Mouse (Mus musculus) activated CD4-positive, CD25-positive, alpha-beta regulatory T cell, adult 4 months (primary cell): Measurements from ENCODE around the gene Exoc3l4. TPM values are rescaled to one million over a fixed set of nuclear protein-coding genes. Genes with fewer than 3 reads are reported as not detected.

Experiments used
- ATAC-seq: one replicate; pipeline ENCODE4 v1.8.0; 2017
- polyA plus RNA-seq, 2 experiments: library from polyadenylated mRNA; unstranded; fragments of 100-300 nt; shearing (Covaris generic); gene quantifications; one replicate each; pipeline ENCODE4 v1.2.1; 2017

Gene Exoc3l4
- polyA plus RNA-seq, 2 experiments from 2014 or later = not detected

GRCm38 (mm10) chr12:111454021-111454420, 37.2 kb downstream of the Exoc3l4 start:
- no peak for ATAC-seq

DNA sequence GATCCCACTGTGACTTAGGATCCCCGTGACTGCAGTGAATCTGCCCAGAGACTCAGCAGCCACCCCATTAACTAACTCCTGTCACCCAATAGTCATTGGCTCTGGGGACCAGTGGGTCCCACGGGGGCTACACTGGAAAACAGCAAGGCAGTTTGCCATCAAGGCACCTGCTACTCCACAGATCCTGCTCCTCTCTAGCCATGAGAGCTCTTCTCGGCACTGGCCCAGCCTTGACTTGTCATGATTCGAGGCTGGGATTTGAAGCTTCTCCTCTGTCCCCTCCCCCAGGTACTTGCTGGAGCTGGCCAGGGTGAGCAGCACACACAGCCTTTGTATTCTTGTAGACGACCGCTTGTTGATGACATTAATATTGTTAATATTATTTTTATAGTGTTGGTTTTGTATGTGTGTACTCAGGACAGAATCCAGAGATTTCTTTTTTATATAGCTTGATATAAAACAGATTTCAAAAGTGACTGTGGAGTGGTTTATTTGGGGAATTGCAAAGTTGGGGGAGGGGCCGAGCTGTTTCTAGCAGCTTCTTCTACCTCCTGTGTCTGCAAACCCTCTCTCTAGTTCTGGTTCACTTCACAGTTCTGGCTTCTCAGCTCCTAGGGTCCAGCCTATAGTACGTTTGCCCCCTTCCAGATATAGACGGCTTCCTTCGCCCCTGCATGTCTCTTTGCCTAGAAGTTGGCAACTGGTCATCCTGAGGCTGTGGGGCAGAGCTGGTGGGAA, 37.9 kb downstream of the Exoc3l4 start:
- no peak for ATAC-seq

DNA sequence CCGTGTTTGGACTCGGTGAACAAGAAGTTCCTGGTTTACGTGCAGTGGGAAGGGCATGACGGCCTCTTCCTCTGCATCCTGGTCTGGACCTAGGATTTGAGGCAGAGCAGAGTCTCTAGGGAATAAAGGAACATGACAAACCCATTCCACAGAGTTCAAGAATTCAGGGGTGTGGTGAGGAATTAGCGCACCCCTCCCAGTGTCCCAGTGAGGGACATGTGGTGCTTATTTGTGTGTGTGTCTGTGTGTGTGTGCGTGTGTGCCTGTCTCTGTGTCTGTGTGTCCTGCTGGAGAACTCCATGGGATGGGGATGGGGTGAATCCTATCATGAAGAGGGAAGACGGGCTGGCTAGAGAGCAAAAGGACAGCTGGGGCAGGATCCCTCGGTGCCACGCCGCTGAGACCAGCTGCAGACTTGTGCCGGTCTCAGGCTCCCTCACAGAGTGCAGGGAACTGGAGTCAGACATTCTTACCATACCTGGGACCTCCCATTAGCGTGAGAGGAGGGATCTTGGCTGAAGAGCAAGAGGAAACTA, 38.6 kb downstream of the Exoc3l4 start:
- ATAC-seq = no peak

DNA sequence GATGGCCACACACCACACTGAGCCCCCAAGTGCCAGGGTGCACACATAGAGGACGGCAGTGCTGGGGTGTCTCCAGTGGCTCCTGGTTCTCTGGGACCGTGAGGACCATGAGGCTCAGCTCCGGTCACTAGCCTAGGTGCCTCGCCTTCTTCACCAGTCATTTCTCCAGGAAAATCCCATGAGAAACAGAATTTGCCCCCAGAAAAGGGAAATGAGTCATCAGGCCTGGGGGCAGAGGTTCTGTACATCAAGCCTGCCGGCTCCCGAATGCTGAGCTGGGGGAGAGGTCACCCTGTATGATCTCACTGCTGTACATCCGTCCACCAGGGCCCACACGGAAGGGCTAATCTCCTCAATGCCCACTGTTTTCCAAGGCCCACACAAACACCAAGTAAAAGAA, 39.0 kb downstream of the Exoc3l4 start:
- no peak for ATAC-seq

DNA sequence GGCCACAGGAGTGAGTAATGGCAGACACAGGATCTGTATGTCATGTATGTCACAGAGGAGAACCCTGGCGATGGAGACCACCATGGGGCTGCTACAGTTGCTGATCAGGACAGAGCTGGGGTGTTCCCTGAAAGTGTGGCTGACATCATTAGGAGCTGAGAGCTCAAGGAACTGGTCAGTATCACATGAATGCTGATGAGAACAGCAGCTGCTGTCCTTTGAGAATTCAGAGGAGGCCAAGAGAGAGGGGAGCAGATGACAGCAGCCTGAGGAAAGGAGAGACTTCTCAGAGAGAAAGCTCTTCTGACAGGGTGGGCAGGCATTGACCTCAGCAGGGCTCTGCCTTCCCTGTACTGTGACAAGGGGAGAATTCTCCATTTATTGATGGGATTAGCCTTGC, 40.9 kb downstream of the Exoc3l4 start:
- ATAC-seq = no peak

DNA sequence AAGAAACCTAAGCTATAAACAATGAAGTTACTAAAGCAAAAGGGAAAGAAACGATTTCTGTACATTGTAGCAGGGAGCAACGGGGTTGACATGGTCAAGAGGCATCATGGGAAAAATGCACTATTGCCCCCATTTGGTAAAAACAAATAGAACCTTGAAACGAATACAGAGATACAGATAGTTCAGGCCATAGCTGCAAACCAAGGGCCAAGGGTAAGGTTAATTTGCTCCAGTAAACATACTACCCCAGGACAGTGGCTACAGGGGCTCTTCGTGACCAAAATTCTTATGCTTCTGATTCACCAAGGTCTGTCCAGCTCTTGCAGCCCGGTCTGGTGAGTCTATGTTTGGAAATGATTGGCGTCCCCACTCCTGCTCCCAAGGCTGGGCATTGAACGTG, 46.8 kb downstream of the Exoc3l4 start:
- ATAC-seq = no peak

DNA sequence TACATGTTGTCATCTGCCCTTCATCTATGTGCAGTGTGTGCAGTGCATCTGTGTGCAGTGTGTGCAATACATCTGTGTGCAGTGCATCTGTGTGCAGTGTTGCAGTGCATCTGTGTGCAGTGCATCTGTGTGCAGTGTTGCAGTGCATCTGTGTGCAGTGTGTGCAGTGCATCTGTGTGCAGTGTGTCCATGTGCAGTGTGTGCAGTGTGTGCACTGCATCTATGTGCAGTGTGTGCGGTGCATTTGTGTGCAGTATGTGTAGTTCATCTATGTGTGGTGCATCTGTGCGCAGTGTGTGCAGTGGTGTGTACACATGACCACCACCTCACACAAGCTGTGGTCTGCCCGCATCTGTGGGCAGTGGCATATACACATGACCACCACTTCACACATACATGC, 49.6 kb downstream of the Exoc3l4 start:
- ATAC-seq = no peak

- ATAC-seq = no peak
Measured at GRCm38 (mm10) chr12:111468206-111468605, 51.4 kb downstream of the Exoc3l4 start.

GRCm38 (mm10) chr12:111469507-111469906, 52.7 kb downstream of the Exoc3l4 start:
- ATAC-seq = no peak

GRCm38 (mm10) chr12:111471119-111471518, 54.3 kb downstream of the Exoc3l4 start:
- ATAC-seq = no peak

DNA sequence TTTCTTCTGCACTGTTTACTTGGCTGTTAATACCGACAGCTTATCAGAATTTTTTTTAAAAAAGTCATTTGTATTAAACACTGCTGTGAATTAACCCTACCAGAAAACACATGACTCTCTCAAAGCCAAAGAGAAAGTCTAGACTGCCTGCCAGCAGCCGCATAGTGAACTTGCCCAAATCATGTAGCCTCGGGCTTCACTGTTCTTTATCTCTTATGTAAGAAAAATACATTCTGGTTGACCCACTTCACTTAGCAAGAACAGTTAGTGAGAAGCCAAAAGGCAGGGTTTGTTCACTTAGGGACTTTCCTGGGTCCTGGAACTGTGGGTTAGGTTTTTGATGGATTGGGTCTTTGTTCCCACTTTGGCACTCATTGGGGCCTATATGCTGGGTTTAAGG, 54.9 kb downstream of the Exoc3l4 start:
- ATAC-seq = no peak

DNA sequence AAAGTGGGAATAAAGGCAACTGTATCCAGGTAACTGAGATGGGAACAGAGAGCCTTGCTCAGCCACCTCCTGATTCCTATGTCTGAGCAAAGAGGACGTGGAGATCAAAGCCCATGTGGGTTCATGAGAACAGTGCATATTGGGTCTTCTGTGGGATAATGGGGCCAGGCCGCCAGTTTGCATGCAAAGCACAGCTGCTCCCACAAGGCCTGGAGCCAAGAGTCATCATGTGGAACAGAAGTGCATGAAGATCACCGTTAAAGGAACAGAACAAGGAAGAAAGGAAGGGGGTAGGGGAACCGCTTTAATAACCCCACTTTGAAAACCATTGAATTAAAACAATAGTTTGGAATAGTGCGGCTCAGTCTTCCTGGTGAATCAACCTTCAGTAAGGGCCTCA, 56.1 kb downstream of the Exoc3l4 start:
- no peak for ATAC-seq

GRCm38 (mm10) chr12:111474384-111474783, 57.6 kb downstream of the Exoc3l4 start:
- no peak for ATAC-seq

DNA sequence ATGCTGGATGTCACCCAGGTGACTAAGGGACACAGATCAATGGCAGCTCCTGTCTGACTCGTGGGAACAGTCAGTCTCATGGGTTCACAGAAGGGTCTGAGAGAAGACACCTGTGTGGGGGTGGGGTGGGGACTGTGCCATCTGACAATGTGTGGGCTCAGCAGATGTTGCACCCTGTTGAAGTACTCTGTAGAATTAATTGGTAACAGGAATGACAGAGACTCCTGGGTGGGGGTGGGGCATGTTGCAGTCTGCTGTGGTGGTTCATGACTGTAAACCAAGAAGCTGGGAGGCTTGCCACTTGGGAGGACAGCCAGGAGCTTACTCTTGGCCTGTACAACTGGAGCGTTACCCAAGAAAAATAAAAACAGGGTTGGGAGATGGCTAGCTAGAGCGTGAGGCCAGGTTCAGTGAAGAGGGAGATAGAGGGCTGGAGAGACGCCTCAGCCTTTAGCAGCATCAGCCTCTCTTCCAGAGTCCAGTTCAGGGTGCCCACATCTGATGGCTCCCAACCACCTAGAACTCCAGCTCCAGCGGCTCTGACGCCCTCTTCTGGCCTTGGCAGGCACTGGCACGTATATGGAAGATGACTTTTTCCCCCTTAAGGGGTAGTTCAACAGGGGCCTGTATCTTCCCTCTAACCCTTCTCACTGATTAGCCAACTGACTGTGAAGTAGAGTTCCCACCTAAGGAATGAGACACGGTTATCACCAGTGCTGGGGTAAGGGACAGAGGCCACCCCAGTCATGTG, 58.3 kb downstream of the Exoc3l4 start:
- no peak for ATAC-seq

DNA sequence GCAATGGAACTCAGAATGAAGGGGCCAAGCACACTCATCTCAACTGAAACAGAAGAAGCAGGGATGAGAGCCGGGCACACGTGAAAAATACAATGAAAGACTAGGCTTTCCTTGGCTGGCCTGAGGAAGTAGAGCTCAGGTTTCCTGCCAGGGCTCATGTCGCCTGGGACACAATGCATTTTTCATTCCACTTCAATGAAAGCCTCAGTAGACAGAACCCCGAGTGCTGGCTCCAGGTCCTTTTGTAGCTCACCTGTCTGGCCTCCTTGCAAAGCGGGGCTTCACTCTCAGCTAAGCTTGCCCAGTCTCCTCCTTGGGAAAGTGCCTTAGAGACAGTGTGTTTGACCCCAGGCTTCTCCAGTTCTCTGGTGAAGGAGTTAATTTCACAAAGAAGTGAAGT, 62.1 kb downstream of the Exoc3l4 start:
- no peak for ATAC-seq

GRCm38 (mm10) chr12:111479917-111480316, 63.1 kb downstream of the Exoc3l4 start:
- no peak for ATAC-seq

Other genes with a start within 250 kb of the Exoc3l4 start
- 1 to 10 TPM in 1 of 2 experiments, not detected in 1; 2.8 TPM for gene 4930595D18Rik, start 232.5 kb upstream of the Exoc3l4 start, polyA plus RNA-seq
- gene Amn, start 145.9 kb upstream of the Exoc3l4 start, polyA plus RNA-seq = not detected
- under 1 TPM; 0.25 to 0.27 TPM for gene Cdc42bpb, start 39.3 kb upstream of the Exoc3l4 start, polyA plus RNA-seq
- gene Lbhd2, start 10.2 kb upstream of the Exoc3l4 start, polyA plus RNA-seq = not detected
- not detected for gene Tnfaip2, start 25.5 kb downstream of the Exoc3l4 start, polyA plus RNA-seq
- not detected for gene Gm266, start 68.8 kb downstream of the Exoc3l4 start, polyA plus RNA-seq
- gene Eif5, start 121.0 kb downstream of the Exoc3l4 start, polyA plus RNA-seq = 100 to 1,000 TPM; 177 to 194 TPM
- 10 to 100 TPM; 29.0 to 31.8 TPM for gene Mark3, start 157.5 kb downstream of the Exoc3l4 start, polyA plus RNA-seq